Mouse (Mus musculus) olfactory bulb, adult 2 months (tissue): ENCODE results near the gene Sdccag8. TPM values are rescaled to one million over a fixed set of nuclear protein-coding genes. Genes with fewer than 3 reads are reported as not detected.

Experiments used
- H3K27ac ChIP-seq: fragments of 200-500 bp; 2 replicates; pipeline ENCODE4 v1.5.1; 2012; ENCODE audit warnings: low read depth, low read length; ENCODE audit not compliant: insufficient read depth
- H3K4me1 ChIP-seq: fragments of 200-500 bp; 2 replicates; pipeline ENCODE4 v1.6.1; 2012; ENCODE audit warnings: low read length; ENCODE audit not compliant: control insufficient read depth, insufficient read depth
- H3K4me3 ChIP-seq: fragments of 200-500 bp; 2 replicates; pipeline ENCODE4 v1.5.1; 2012; ENCODE audit warnings: mild to moderate bottlenecking, low read depth, low read length, moderate library complexity; ENCODE audit not compliant: insufficient read depth
- CTCF ChIP-seq: fragments of 200-500 bp; IDR thresholded peaks from 2 replicates; pipeline ENCODE4 v1.5.1; 2012; ENCODE audit warnings: low read depth, mild to moderate bottlenecking, low read length, moderate library complexity; ENCODE audit not compliant: insufficient read depth
- POLR2A ChIP-seq: fragments of 200-500 bp; IDR thresholded peaks from 2 replicates; pipeline ENCODE4 v1.6.1; 2012; ENCODE audit warnings: mild to moderate bottlenecking, low read depth, low read length, moderate library complexity; ENCODE audit not compliant: insufficient read depth
- WGBS: fragments of 180-500 bp; shearing (Covaris S2); methylation state at CpG from one replicate; pipeline ENCODE4 v1.1.7; 2018; 5-methylcytosine and 5-hydroxymethylcytosine counted together
- polyA plus RNA-seq: library from polyadenylated mRNA; stranded (reverse); fragments of >200 nt; gene quantifications from 2 replicates; pipeline ENCODE4 v1.2.4, GENCODE M21; 2012; ENCODE audit warnings: low replicate concordance; ENCODE audit not compliant: missing spikeins, insufficient read depth, insufficient read length

Gene Sdccag8
- polyA plus RNA-seq, 1 experiment: not detected

- Histone ChIP-seq H3K4me1 (peaks cover 7% of the 10 kb centered on the region; the same call in 1 of the 2 replicates), H3K27ac (no peak overlapping the region; the same call in 1 of the 2 replicates), H3K4me3 (no peak overlapping the region)
- WGBS: 50% methylated on average over 6 of the region's 6 CpGs
- no peak for TF ChIP-seq CTCF
- no peak for TF ChIP-seq POLR2A
These were observed 200.5 kb downstream of the Sdccag8 start for GRCm38 (mm10) chr1:177014921-177015439.

- no peak overlapping the region for H3K27ac ChIP-seq
- H3K4me3 ChIP-seq: no peak overlapping the region
- peaks cover 7% of the 10 kb centered on the region; the same call in 1 of the 2 replicates for H3K4me1 ChIP-seq
- TF ChIP-seq POLR2A: no peak
- 54% methylated on average over 3 of the region's 3 CpGs for WGBS
These were observed 201.5 kb downstream of the Sdccag8 start for GRCm38 (mm10) chr1:177015917-177016316.

- WGBS: 86% methylated on average over 2 of the region's 2 CpGs
- Histone ChIP-seq H3K27ac (no peak overlapping the region), H3K4me3 (no peak overlapping the region), H3K4me1 (peaks cover 7% of the 10 kb centered on the region; the same call in 1 of the 2 replicates)
- TF ChIP-seq CTCF (no peak), POLR2A (no peak)
These were observed 202.3 kb downstream of the Sdccag8 start for GRCm38 (mm10) chr1:177016729-177017128.

- 84% methylated on average over 1 of the region's 1 CpGs for WGBS
- Histone ChIP-seq H3K4me3 (no peak overlapping the region), H3K27ac (no peak overlapping the region), H3K4me1 (peaks cover 7% of the 10 kb centered on the region; the same call in 1 of the 2 replicates)
- TF ChIP-seq POLR2A (no peak), CTCF (no peak)
These were observed 204.3 kb downstream of the Sdccag8 start for GRCm38 (mm10) chr1:177018750-177019149.

GRCm38 (mm10) chr1:177019668-177020067 is 205.2 kb downstream of the Sdccag8 start:
- Histone ChIP-seq H3K4me1 (peaks cover 7% of the 10 kb centered on the region; the same call in 1 of the 2 replicates), H3K4me3 (no peak overlapping the region), H3K27ac (no peak overlapping the region)
- TF ChIP-seq CTCF: no peak
- no peak for TF ChIP-seq POLR2A
- 97% methylated on average over 5 of the region's 5 CpGs for WGBS

GRCm38 (mm10) chr1:177022751-177023150 is 208.3 kb downstream of the Sdccag8 start:
- Histone ChIP-seq H3K4me3 (no peak overlapping the region), H3K4me1 (no peaks in the 10 kb centered on the region), H3K27ac (no peak overlapping the region)
- TF ChIP-seq CTCF (no peak), POLR2A (no peak)
- WGBS: 61% methylated on average over 3 of the region's 3 CpGs

- no peaks in the 10 kb centered on the region for H3K4me1 ChIP-seq
- H3K4me3 ChIP-seq: no peak overlapping the region
- TF ChIP-seq POLR2A (no peak), CTCF (no peak)
- 62% methylated on average over 3 of the region's 3 CpGs for WGBS
- H3K27ac ChIP-seq: no peak overlapping the region
These were observed 213.2 kb downstream of the Sdccag8 start for GRCm38 (mm10) chr1:177027706-177028105.

- Histone ChIP-seq H3K4me1 (no peaks in the 10 kb centered on the region), H3K4me3 (no peak overlapping the region), H3K27ac (no peak overlapping the region)
- TF ChIP-seq CTCF (no peak), POLR2A (no peak)
- 84% methylated on average over 2 of the region's 2 CpGs for WGBS
These were observed 214.6 kb downstream of the Sdccag8 start for GRCm38 (mm10) chr1:177029032-177029431.

- TF ChIP-seq POLR2A: no peak
- 78% methylated on average over 3 of the region's 3 CpGs for WGBS
- Histone ChIP-seq H3K27ac (no peak overlapping the region), H3K4me1 (no peaks in the 10 kb centered on the region), H3K4me3 (no peak overlapping the region)
These were observed 216.2 kb downstream of the Sdccag8 start for GRCm38 (mm10) chr1:177030669-177031068.

- TF ChIP-seq CTCF: no peak
- TF ChIP-seq POLR2A: no peak
- WGBS: 100% methylated on average over 1 of the region's 1 CpGs
- no peak overlapping the region for H3K27ac ChIP-seq
- H3K4me1 ChIP-seq: no peaks in the 10 kb centered on the region
- H3K4me3 ChIP-seq: no peak overlapping the region
These were observed 216.7 kb downstream of the Sdccag8 start for GRCm38 (mm10) chr1:177031196-177031595.
